Mouse (Mus musculus): ENCODE results near the gene Pex13. TPM values are rescaled to one million over a fixed set of nuclear protein-coding genes. Genes with fewer than 3 reads are reported as not detected.

Pex13 gene
- polyA plus RNA-seq, 1 experiment from 2014 or later: 36.6 TPM

DNA sequence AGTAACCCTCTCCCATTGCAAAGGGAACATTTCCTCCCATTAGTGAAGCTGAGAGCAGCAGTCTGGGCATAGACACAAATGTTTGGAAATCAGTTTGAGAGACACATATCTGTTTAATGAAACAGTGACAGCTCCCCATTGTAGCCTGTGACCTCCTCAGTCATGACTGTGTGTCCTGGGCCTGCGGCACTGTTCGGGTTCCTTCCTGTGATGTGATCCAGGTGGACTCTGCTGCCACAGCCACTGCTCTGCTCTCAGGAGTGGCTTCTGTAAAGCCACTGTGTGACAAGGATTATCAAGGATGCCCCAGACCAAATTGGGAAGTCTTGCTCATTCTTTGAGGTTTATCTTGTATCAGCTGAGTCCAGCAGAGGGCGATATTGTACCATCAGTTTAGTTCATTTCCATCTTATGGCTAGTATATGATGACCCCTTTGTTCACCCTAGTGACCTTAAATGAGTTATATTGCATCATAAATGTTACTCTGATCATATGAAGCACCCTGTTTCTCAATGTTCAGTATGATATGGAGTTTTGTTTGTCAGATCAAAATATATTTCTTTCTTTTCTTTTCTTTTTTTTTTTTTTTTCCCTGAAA lies 13.4 kb upstream of the Pex13 start:
- Histone ChIP-seq H3K27ac (no peak overlapping the region), H3K36me3 (peaks cover 94% of the 10 kb centered on the region), H3K9me3 (replicated peaks) (no peaks in the 10 kb centered on the region), H3K27me3 (ENCODE audit: low read depth, poor library complexity, severe bottlenecking) (no peaks in the 10 kb centered on the region), H3K4me1 (no peaks in the 10 kb centered on the region), H3K4me3 (no peak overlapping the region)
- DNase-seq (ENCODE audit: low spot score): peak; percentile 46
- WGBS: 46% methylated on average over 3 of the region's 3 CpGs

GRCm38 (mm10) chr11:23676100-23676499 lies 10.3 kb upstream of the Pex13 start:
- DNase-seq (ENCODE audit: low spot score): no peak
- Histone ChIP-seq H3K4me1 (no peaks in the 10 kb centered on the region), H3K27me3 (ENCODE audit: low read depth, poor library complexity, severe bottlenecking) (no peaks in the 10 kb centered on the region), H3K36me3 (peaks cover 89% of the 10 kb centered on the region), H3K9me3 (replicated peaks) (no peaks in the 10 kb centered on the region), H3K4me3 (no peak overlapping the region), H3K27ac (no peak overlapping the region)
- 89% methylated on average over 5 of the region's 5 CpGs for WGBS

DNA sequence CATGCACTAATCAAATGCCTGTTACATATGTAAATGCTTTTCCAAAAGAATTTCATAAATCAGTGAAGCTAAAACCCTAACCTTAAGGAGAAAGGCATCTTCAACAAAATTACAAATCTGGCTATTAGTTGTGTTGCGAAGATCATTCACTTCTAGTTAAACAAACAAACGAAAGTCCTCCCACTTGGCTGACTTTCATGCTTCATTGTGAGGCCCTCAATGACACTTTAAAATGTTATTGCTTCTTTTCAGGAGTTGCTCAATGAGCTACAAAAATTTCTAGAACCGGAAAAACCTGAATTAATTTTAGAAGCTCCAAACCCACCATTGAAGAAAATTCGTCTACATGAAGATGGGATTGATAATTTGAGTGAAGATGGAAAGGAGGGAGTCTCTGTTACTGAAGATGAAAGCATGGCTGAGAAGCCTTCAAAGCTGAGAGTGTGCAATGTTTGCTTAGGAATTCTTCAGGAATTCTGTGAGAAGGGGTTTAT lies 6.5 kb upstream of the Pex13 start:
- DNase-seq (ENCODE audit: low spot score): no peak
- Histone ChIP-seq H3K4me1 (peaks cover under 1% of the 10 kb centered on the region), H3K36me3 (peaks cover 68% of the 10 kb centered on the region), H3K4me3 (no peak overlapping the region), H3K9me3 (replicated peaks) (no peaks in the 10 kb centered on the region), H3K27ac (no peak overlapping the region), H3K27me3 (ENCODE audit: low read depth, poor library complexity, severe bottlenecking) (no peaks in the 10 kb centered on the region)
- WGBS: 90% methylated on average over 4 of the region's 4 CpGs

- Histone ChIP-seq H3K36me3 (peaks cover 17% of the 10 kb centered on the region), H3K27me3 (ENCODE audit: low read depth, poor library complexity, severe bottlenecking) (no peaks in the 10 kb centered on the region), H3K27ac (no peak overlapping the region), H3K9me3 (replicated peaks) (no peaks in the 10 kb centered on the region), H3K4me1 (peaks cover 16% of the 10 kb centered on the region), H3K4me3 (peak overlapping the region; percentile 80)
- 84% methylated on average over 3 of the region's 3 CpGs for WGBS
- no peak for DNase-seq (ENCODE audit: low spot score)
These were observed 1.4 kb upstream of the Pex13 start for GRCm38 (mm10) chr11:23667128-23667527.

GRCm38 (mm10) chr11:23666526-23666925 lies 767 bp upstream of the Pex13 start:
- Histone ChIP-seq H3K9me3 (replicated peaks) (no peaks in the 10 kb centered on the region), H3K36me3 (peaks cover 13% of the 10 kb centered on the region), H3K27ac (peak overlapping the region; percentile 94), H3K4me1 (peaks cover 16% of the 10 kb centered on the region), H3K27me3 (ENCODE audit: low read depth, poor library complexity, severe bottlenecking) (no peaks in the 10 kb centered on the region), H3K4me3 (peak overlapping the region; percentile 80)
- 10% methylated on average over 5 of the region's 5 CpGs for WGBS
- no peak for DNase-seq (ENCODE audit: low spot score)

DNA sequence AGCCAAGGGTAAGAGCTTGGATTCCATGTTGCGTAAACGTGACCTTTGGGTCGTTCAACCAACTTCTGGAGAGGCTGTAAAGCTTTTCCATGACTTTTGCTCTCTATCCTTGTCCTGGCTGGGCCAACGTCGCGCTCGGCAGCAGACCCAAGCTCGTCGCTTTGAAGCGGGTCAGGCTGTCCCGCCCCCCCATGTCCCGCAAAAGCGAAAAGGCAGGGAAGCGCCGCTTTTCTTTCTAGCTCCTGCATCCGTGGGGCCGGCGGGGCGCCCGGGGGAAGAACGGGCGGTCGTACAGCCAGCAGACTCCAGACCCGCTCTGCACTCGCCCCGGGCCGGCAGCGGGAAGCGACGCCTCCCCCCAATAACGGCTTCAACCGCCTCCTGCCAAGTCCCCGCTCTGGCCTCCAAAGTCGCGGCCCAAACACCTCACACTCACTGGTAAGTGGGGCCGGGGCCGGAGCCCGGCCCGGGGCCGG lies 410 bp downstream of the Pex13 start, which contains the start of gene Pus10:
Gene Pus10 (plus strand): TSS at position 364 of the 476 bp plus-strand sequence.
- Histone ChIP-seq H3K27me3 (ENCODE audit: low read depth, poor library complexity, severe bottlenecking) (no peaks in the 10 kb centered on the region), H3K36me3 (peaks cover 6% of the 10 kb centered on the region; the same call in 1 of the 2 replicates), H3K4me1 (peaks cover 22% of the 10 kb centered on the region), H3K4me3 (peak within 1 kb of the TSS; percentile 80), H3K9me3 (replicated peaks) (no peaks in the 10 kb centered on the region), H3K27ac (peak within 1 kb of the TSS; percentile 94)
- WGBS: 1% methylated on average over 40 of the region's 40 CpGs
- no peak for DNase-seq (ENCODE audit: low spot score)

DNA sequence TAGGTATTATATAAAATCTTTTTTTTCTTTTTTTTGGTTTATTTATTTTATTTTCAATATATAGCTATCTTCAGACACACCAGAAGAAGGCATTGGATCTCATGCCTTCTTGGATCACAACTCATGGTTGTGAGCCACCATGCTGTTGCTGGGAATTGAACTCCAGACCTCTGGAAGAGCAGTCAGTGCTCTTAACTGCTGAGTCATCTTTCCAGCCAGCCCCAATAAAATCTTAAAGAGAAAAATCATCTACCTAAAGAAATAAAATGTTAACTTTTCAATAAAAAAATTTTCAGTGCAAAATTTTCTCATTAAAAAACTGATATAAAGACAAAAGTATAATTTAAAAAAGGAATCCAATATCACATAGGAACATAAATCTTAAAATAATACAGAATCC lies 1.5 kb downstream of the Pex13 start:
- H3K4me1 ChIP-seq: peaks cover 22% of the 10 kb centered on the region
- H3K4me3 ChIP-seq: peak overlapping the region; percentile 80
- H3K27me3 ChIP-seq (ENCODE audit: low read depth, poor library complexity, severe bottlenecking): no peaks in the 10 kb centered on the region
- H3K9me3 ChIP-seq (replicated peaks): no peaks in the 10 kb centered on the region
- no peak for DNase-seq (ENCODE audit: low spot score)
- H3K36me3 ChIP-seq: peaks cover 5% of the 10 kb centered on the region; the same call in 1 of the 2 replicates
- H3K27ac ChIP-seq: no peak overlapping the region

- peaks cover 11% of the 10 kb centered on the region; the same call in 1 of the 2 replicates for H3K36me3 ChIP-seq
- peaks cover 8% of the 10 kb centered on the region for H3K4me1 ChIP-seq
- no peak for DNase-seq (ENCODE audit: low spot score)
- H3K27me3 ChIP-seq (ENCODE audit: low read depth, poor library complexity, severe bottlenecking): no peaks in the 10 kb centered on the region
- no peak overlapping the region for H3K27ac ChIP-seq
- WGBS: 90% methylated on average over 2 of the region's 2 CpGs
- no peaks in the 10 kb centered on the region for H3K9me3 ChIP-seq (replicated peaks)
- no peak overlapping the region for H3K4me3 ChIP-seq
These were observed 8.0 kb downstream of the Pex13 start for GRCm38 (mm10) chr11:23657791-23658190.

DNA sequence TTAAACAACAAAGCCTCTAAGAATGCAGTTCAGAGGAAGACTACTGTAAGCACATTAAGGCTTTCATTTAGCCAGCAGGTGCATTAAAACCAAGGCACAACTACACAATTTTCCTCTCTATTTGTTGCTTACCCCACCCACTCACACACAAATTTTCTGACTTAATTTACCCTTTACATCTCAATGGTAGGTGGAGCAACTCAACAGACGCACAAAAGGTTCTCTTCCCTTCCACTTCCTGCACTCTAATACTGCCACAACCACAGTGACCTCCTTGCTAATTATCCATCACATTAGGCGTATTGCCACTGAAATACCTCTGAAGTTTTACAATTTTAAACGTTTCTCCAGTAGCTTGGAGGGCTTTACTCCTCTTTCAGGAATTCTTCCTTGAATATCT lies 12.1 kb downstream of the Pex13 start:
- no peaks in the 10 kb centered on the region for H3K9me3 ChIP-seq (replicated peaks)
- no peak overlapping the region for H3K27ac ChIP-seq
- WGBS: 75% methylated on average over 3 of the region's 3 CpGs
- H3K4me3 ChIP-seq: no peak overlapping the region
- DNase-seq (ENCODE audit: low spot score): no peak
- no peaks in the 10 kb centered on the region for H3K27me3 ChIP-seq (ENCODE audit: low read depth, poor library complexity, severe bottlenecking)
- H3K4me1 ChIP-seq: no peaks in the 10 kb centered on the region
- H3K36me3 ChIP-seq: peaks cover 47% of the 10 kb centered on the region

- peaks cover 79% of the 10 kb centered on the region for H3K36me3 ChIP-seq
- no peak overlapping the region for H3K27ac ChIP-seq
- H3K9me3 ChIP-seq (replicated peaks): no peaks in the 10 kb centered on the region
- 91% methylated on average over 3 of the region's 3 CpGs for WGBS
- DNase-seq (ENCODE audit: low spot score): no peak
- no peaks in the 10 kb centered on the region for H3K4me1 ChIP-seq
- H3K4me3 ChIP-seq: no peak overlapping the region
- no peaks in the 10 kb centered on the region for H3K27me3 ChIP-seq (ENCODE audit: low read depth, poor library complexity, severe bottlenecking)
These were observed 17.9 kb downstream of the Pex13 start for GRCm38 (mm10) chr11:23647835-23648234.

- no peak for DNase-seq (ENCODE audit: low spot score)
- H3K9me3 ChIP-seq (replicated peaks): no peaks in the 10 kb centered on the region
- H3K27ac ChIP-seq: no peak overlapping the region
- no peak overlapping the region for H3K4me3 ChIP-seq
- H3K4me1 ChIP-seq: no peaks in the 10 kb centered on the region
- H3K27me3 ChIP-seq (ENCODE audit: low read depth, poor library complexity, severe bottlenecking): no peaks in the 10 kb centered on the region
- peaks cover 81% of the 10 kb centered on the region for H3K36me3 ChIP-seq
These were observed 18.3 kb downstream of the Pex13 start for GRCm38 (mm10) chr11:23647431-23647830.

DNA sequence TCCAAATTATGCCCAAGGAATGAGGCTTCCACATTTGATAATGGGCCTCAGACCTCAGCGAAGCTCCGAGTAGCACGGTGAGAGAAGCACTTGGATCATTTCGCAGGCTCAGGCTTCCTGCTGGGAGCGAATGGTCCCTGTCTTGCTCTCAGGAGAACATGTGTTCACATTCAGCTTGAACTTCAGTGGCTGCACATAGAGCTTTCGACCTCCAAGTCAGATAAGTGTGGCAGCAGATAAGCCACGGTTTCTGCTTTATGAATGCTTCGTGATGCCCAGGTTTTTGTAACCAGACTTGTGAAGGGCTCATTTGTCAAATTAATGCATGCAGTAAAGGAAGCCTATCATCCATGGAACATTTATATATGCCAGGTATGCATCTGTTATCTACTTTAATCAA lies 31.2 kb downstream of the Pex13 start:
- H3K4me1 ChIP-seq: peaks cover 7% of the 10 kb centered on the region
- DNase-seq (ENCODE audit: low spot score): no peak
- H3K27ac ChIP-seq: no peak overlapping the region
- H3K27me3 ChIP-seq (ENCODE audit: low read depth, poor library complexity, severe bottlenecking): no peaks in the 10 kb centered on the region
- H3K4me3 ChIP-seq: no peak overlapping the region
- WGBS: 75% methylated on average over 8 of the region's 8 CpGs
- H3K36me3 ChIP-seq: peaks cover 24% of the 10 kb centered on the region
- no peaks in the 10 kb centered on the region for H3K9me3 ChIP-seq (replicated peaks)

DNA sequence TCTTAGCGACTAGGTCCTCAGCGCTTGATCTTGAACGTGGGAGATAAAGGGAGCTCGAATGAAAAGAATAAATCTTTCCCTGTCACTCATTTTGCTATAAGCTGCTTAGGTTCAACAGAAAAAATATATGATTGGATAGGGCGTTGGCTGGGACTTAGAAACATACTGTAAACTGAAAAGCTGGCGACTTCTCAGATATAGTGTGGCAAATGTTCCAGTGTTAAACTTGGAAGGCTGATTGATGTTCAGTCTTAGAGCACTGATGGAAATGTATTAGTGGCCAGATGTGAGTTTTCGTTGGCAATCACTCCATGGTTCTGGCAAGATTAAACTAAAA lies 31.9 kb downstream of the Pex13 start:
- no peak overlapping the region for H3K27ac ChIP-seq
- DNase-seq (ENCODE audit: low spot score): no peak

More for the DNA sequence above, 31.9 kb downstream of the Pex13 start:
- peaks cover 7% of the 10 kb centered on the region for H3K4me1 ChIP-seq
- peak overlapping the region; percentile 94 for H3K4me3 ChIP-seq
- no peaks in the 10 kb centered on the region for H3K27me3 ChIP-seq (ENCODE audit: low read depth, poor library complexity, severe bottlenecking)
- WGBS: 16% methylated on average over 7 of the region's 7 CpGs
- peaks cover 17% of the 10 kb centered on the region for H3K36me3 ChIP-seq
- H3K9me3 ChIP-seq (replicated peaks): no peaks in the 10 kb centered on the region
